In the genomic region with DNA sequence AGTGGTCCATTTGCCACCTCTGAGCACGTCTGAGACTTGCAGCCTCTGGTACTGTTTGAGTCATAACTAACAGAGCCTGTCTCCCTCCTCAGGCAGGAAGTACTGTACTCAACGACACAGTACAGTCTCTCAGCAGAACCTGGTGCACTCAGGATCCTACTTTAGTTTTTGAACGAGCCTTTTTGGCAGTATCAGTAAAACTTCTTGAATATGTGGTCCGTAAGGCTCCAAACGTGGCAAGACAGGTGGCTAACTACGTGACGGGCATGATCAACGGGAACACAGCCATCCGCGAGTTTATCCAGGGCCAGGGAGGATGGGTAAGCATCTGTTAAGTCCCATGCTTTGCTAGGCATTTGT, we compare ENCODE assay signal across 20 mouse cellular contexts. TPM values are rescaled to one million over a fixed set of nuclear protein-coding genes. Genes with fewer than 3 reads are reported as not detected.
A peak's percentile ranks its signal among the peaks of the same experiment; 100 is the strongest.
DNase-seq lines count a peak whose midpoint lies in the region; ATAC-seq lines count a peak whose summit lies in the region.
"Had no signal": no experiment of that assay in that cellular context is flagged by ENCODE, and none has a peak within 500 bp of the region (broad histone marks: within the 10 kb centered on the region; RNA-seq: fewer than 3 reads in every experiment).

No protein-coding gene starts in this region.

- no peak for ATAC-seq in limb, embryonic 13.5 days (ENCODE audit: low FRiP score, low read depth)
- ATAC-seq: forebrain, embryonic 14.5 days; midbrain, embryonic 16.5 days had no signal

- no peak overlapping the region for H3K27ac ChIP-seq in limb, embryonic 13.5 days
- no peak overlapping the region for H3K27ac ChIP-seq in limb, embryonic 10.5 days
- H3K27ac ChIP-seq: embryonic facial prominence, embryonic 10.5 days; heart, embryonic 15.5 days; left cerebral cortex, adult 2 months; stomach, embryonic 15.5 days had no signal

- no peak overlapping the region for H3K4me2 ChIP-seq in limb, embryonic 13.5 days (replicated peaks)
- H3K4me2 ChIP-seq: heart, embryonic 15.5 days; stomach, embryonic 15.5 days had no signal

- no peak for DNase-seq in limb, embryonic 10.5 days (ENCODE audit: low spot score)
- DNase-seq in cerebellum, adult 11 months, result peak; percentile 57
- peak; percentile 74 to 77 for DNase-seq in cerebellum, postnatal 14 days
- no peak for DNase-seq in adipocyte (ENCODE audit: low spot score)
- DNase-seq in heart, adult 18-20 months, result no peak
- no peak for DNase-seq in testis, postnatal 10 days (ENCODE audit: low spot score)
- DNase-seq in embryo, embryonic 11 days, result no peak
- DNase-seq: adrenal gland, postnatal 25 days; lung, postnatal 14 days; right cerebral cortex, adult 18-20 months had no signal

- no peak overlapping the region for H3K4me3 ChIP-seq in limb, embryonic 13.5 days
- H3K4me3 ChIP-seq in limb, embryonic 10.5 days, result no peak overlapping the region
- H3K4me3 ChIP-seq: embryonic facial prominence, embryonic 10.5 days; heart, embryonic 15.5 days; left cerebral cortex, adult 2 months; stomach, embryonic 15.5 days had no signal

- no peaks in the 10 kb centered on the region for H3K27me3 ChIP-seq in limb, embryonic 13.5 days
- H3K27me3 ChIP-seq in limb, embryonic 10.5 days (ENCODE audit: low read depth, poor library complexity, severe bottlenecking), result no peaks in the 10 kb centered on the region
- H3K27me3 ChIP-seq: heart, embryonic 15.5 days; stomach, embryonic 15.5 days had no signal

- H3K36me3 ChIP-seq in limb, embryonic 13.5 days, result no peaks in the 10 kb centered on the region
- no peaks in the 10 kb centered on the region for H3K36me3 ChIP-seq in limb, embryonic 10.5 days
- H3K36me3 ChIP-seq: embryonic facial prominence, embryonic 10.5 days; heart, embryonic 15.5 days; stomach, embryonic 15.5 days had no signal

- H3K9ac ChIP-seq in limb, embryonic 13.5 days, result peak overlapping the region; percentile 20; the same call in 1 of the 2 replicates
- H3K9ac ChIP-seq: heart, embryonic 15.5 days; stomach, embryonic 15.5 days had no signal

- no peaks in the 10 kb centered on the region for H3K9me3 ChIP-seq in limb, embryonic 13.5 days
- H3K9me3 ChIP-seq in limb, embryonic 10.5 days (replicated peaks), result no peaks in the 10 kb centered on the region
- H3K9me3 ChIP-seq: embryonic facial prominence, embryonic 10.5 days; heart, embryonic 15.5 days; stomach, embryonic 15.5 days had no signal

- H3K4me1 ChIP-seq in limb, embryonic 13.5 days, result no peaks in the 10 kb centered on the region
- no peaks in the 10 kb centered on the region for H3K4me1 ChIP-seq in limb, embryonic 10.5 days
- H3K4me1 ChIP-seq: embryonic facial prominence, embryonic 10.5 days; stomach, embryonic 15.5 days had no signal

- WGBS in limb, embryonic 13.5 days, result 75% methylated on average over 10 of the region's 10 CpGs
- WGBS in limb, embryonic 10.5 days, result 86% methylated on average over 10 of the region's 10 CpGs

RNA-seq across cellular contexts. Expression of gene Bcl2l15, which starts 3.5 kb away (rescaled TPM):
- 0.23 and 0.41 TPM in 2 replicates for polyA plus RNA-seq in limb, embryonic 13.5 days (2015; fragmentation: Nextera tagmentation; extraction: Ambion mirVana)
- polyA plus RNA-seq in limb, embryonic 10.5 days (2016; fragmentation: Nextera tagmentation; extraction: Ambion mirVana), result 0.11 and 0.15 TPM in 2 replicates
- total RNA-seq in heart, adult 18-20 months (2021), result not detected
- polyA plus RNA-seq: forebrain, embryonic 14.5 days; kidney, embryonic 16.5 days had no signal

RNA-seq across cellular contexts. Expression of gene Ptpn22, which starts 23.7 kb away (rescaled TPM):
- 0.34 and 0.64 TPM in 2 replicates for polyA plus RNA-seq in limb, embryonic 13.5 days (2015; fragmentation: Nextera tagmentation; extraction: Ambion mirVana)
- polyA plus RNA-seq in limb, embryonic 10.5 days (2016; fragmentation: Nextera tagmentation; extraction: Ambion mirVana), result 0.28 TPM in 1 of 2 replicates, not detected in the other
- 1 to 10 TPM; 1.0 to 3.6 TPM for total RNA-seq in heart, adult 18-20 months (2021)

RNA-seq across cellular contexts. Expression of gene Gm43064, which starts 26.6 kb away (rescaled TPM):
- polyA plus RNA-seq in limb, embryonic 13.5 days (2015; fragmentation: Nextera tagmentation; extraction: Ambion mirVana), result 0.34 TPM in 1 of 2 replicates, not detected in the other
- polyA plus RNA-seq in limb, embryonic 10.5 days (2016; fragmentation: Nextera tagmentation; extraction: Ambion mirVana), result 0.18 and 0.26 TPM in 2 replicates
- total RNA-seq in heart, adult 18-20 months (2021), result under 1 TPM in 1 of 2 experiments, not detected in 1; 0.28 TPM
- total RNA-seq: hematopoietic stem cell, adult 5-6 weeks; megakaryocyte-erythroid progenitor cell, adult 5-6 weeks had no signal
- polyA plus RNA-seq: embryonic facial prominence, embryonic 10.5 days; heart, embryonic 15.5 days had no signal

RNA-seq across cellular contexts. Expression of gene Ap4b1, which starts 26.6 kb away (rescaled TPM):
- 23.2 TPM in 2 replicates for polyA plus RNA-seq in limb, embryonic 13.5 days (2015; fragmentation: Nextera tagmentation; extraction: Ambion mirVana)
- 21.4 and 23.6 TPM in 2 replicates for polyA plus RNA-seq in limb, embryonic 10.5 days (2016; fragmentation: Nextera tagmentation; extraction: Ambion mirVana)
- 10 to 100 TPM; 15.2 to 16.1 TPM for total RNA-seq in heart, adult 18-20 months (2021)

RNA-seq across cellular contexts. Expression of gene Dclre1b, which starts 26.7 kb away (rescaled TPM):
- 33.3 and 34.9 TPM in 2 replicates for polyA plus RNA-seq in limb, embryonic 13.5 days (2015; fragmentation: Nextera tagmentation; extraction: Ambion mirVana)
- polyA plus RNA-seq in limb, embryonic 10.5 days (2016; fragmentation: Nextera tagmentation; extraction: Ambion mirVana), result 37.9 and 42.1 TPM in 2 replicates
- 10 to 100 TPM in 1 of 2 experiments, 1 to 10 TPM in 1; 7.7 to 10.8 TPM for total RNA-seq in heart, adult 18-20 months (2021)

Comparison
In these comparisons a context has a peak if more than half of its experiments do, and no peak if none do; other contexts are left out.
1. DNase-seq: peak in cerebellum, adult 11 months (single experiment) and cerebellum, postnatal 14 days (2 of 2); none in limb, embryonic 10.5 days (single experiment), adipocyte (single experiment), heart, adult 18-20 months (0 of 2), testis, postnatal 10 days (single experiment) and embryo, embryonic 11 days (single experiment).